Mouse (Mus musculus): ENCODE measurements around the gene Dmap1. TPM values are rescaled to one million over a fixed set of nuclear protein-coding genes. Genes with fewer than 3 reads are reported as not detected.

The Dmap1 gene
- total RNA-seq, 2 experiments from 2014 or later, result 25.7 to 29.5 TPM

Other genes starting within 250 kb of the Dmap1 start
- 10 to 100 TPM; 65.9 to 69.9 TPM for gene Rnf220, start 185.2 kb downstream of the Dmap1 start, total RNA-seq (2021)
- gene Eri3, start 131.9 kb downstream of the Dmap1 start, total RNA-seq (2021), result 100 to 1,000 TPM in 1 of 2 experiments, 10 to 100 TPM in 1; 98.8 to 101 TPM
- gene Gm12845, start 42.1 kb upstream of the Dmap1 start, total RNA-seq (2021), result not detected
- not detected for gene Klf17, start 83.4 kb upstream of the Dmap1 start, total RNA-seq (2021)
- gene Slc6a9, start 152.2 kb upstream of the Dmap1 start, total RNA-seq (2021), result 1 to 10 TPM; 6.1 to 6.9 TPM
- gene Ccdc24, start 190.3 kb upstream of the Dmap1 start, total RNA-seq (2021), result under 1 TPM; 0.59 to 0.91 TPM
- 10 to 100 TPM; 25.7 to 27.4 TPM for gene B4galt2, start 201.2 kb upstream of the Dmap1 start, total RNA-seq (2021)
- 10 to 100 TPM; 67.0 to 70.8 TPM for gene Atp6v0b, start 205.1 kb upstream of the Dmap1 start, total RNA-seq (2021)
- gene Dph2, start 209.8 kb upstream of the Dmap1 start, total RNA-seq (2021), result 1 to 10 TPM; 4.6 to 5.3 TPM
- gene Ipo13, start 232.7 kb upstream of the Dmap1 start, total RNA-seq (2021), result 100 to 1,000 TPM; 124 to 135 TPM
- gene Artn, start 247.5 kb upstream of the Dmap1 start, total RNA-seq (2021), result 1 to 10 TPM; 1.4 to 2.0 TPM